Mouse (Mus musculus) frontal cortex, postnatal 10 days (tissue): Measurements from ENCODE around the gene Fth1.
"Not testable (repeated sequence)": the region's sequence is repeated elsewhere in the genome, so short reads cannot be mapped to it uniquely, and the experiment has no call there.

Experiments
- DNase-seq, 2 experiments: peaks; one replicate each; pipeline ENCODE4 v3.0.0; 2022; ENCODE audit warnings: low spot score in 2 of 2, mixed read lengths in 1 of 2

Fth1 gene

DNA sequence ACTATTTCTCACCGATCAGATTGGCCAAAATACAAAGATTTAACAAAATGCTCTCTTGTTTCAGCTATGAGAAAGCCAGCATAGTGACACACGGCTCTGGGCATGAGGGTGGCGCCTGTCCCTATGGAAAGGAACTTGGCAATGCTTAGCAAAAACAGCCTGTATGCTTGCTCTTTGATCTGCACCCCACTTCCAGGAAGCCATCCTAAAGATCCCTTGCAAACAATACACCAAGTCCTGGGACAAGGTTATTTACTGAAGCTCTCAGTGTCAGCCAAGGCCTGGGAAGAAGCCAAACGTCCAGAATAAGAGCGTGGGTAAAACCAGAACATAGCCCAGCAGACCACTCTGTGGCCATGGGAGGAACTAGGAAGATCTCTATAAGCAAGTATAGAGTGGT lies 19.6 kb upstream of the Fth1 start:
- DNase-seq: no peak

DNA sequence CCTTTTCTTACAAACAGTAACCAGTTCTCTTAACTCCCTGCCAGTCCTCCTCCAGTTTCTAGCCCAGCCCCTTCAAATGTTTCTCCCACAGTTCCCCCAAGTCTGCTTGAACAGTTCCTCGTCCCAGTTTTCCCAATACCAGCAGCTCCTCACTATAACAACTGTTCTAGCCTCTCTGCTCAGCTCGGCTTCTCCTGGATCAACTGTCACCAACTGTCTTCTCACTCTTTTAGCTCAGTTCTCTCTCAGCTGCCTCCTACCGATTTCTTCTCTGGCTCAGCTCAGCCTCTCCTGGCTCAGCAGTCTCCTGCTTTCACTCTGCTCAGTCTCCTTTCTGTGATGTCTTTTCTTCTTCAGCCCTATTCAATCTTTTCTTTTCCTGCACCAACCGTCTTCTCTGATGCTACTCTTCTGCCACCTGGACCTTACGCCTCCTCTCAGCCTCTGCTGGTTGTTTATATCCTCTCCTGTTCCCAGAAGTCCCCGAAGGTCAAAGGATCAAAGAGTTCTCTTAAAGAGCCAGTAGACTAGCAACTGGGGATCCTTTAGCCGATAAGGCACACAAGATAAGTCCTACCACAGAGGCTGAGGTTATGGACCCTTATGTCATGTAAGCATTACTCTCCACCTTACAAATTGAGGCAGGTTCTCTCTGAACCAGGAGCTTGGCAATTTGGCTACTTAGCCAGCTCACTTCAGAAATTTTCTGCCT lies 16.0 kb upstream of the Fth1 start:
- DNase-seq: no peak

DNA sequence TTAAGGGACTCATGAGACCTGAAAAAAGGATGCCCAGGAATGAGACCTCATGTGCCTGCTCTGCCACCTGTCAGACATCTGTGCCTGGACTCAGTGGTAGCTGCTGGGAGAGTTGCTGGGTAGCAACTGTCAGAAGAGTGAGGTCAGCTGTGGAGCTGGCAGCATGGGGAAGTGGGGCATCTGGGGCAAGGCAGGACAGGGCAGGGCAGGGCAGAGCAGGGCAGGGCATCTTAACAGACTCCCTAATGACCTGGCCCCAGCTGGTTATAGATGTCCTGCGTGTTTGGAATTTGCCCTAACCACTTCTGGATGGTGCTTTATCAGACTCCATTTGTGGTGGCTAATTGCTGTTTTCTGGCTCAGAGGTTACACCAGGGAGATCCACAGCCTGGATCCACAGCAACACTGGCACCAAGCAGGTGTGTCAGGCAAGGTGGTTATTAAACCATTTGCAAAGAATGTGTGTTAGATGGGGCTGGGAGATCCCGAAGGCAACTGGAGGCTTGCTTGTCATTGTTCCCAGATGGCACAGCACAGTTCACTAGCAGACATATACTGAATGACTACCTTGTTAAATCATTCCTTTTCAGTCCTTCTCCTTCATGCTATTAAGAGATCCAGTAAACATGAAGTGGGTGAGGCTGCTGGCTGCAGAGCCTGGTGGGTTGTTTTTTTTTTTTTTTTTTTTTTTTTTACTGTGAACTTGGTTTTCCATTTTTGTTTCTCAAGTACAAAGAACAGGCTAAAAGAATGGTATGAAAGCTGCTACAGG lies 14.1 kb upstream of the Fth1 start:
- DNase-seq: no peak

DNA sequence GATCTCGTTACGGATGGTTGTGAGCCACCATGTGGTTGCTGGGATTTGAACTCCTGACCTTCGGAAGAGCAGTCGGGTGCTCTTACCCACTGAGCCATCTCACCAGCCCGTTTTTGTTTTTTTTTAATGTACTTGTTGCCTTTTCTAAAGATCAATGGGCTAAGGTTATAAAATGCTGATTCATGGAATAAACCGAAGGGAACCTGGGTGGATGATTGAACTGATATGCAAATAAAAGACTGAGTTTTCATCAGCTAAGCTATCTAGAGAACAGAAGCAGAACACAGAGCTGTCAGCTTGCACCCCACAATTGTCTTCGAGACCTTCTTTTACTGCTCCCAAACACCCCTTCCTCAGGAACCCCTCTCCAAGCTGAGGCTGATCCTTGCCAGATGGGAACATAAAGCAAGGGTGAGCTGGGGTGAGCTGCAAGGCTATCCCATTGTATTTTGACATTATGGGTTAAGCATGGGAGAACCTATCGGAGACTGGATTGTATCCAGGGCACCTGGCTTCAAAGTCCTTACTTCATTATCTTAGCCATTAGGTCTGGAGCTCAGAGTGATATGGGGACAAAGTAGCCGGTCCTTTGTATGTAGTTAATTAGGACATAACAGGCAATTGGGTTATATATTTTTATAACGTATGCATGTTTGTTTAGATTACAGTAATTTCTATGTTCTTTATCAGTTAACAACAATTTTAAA lies 12.2 kb upstream of the Fth1 start:
- DNase-seq: no peak

DNA sequence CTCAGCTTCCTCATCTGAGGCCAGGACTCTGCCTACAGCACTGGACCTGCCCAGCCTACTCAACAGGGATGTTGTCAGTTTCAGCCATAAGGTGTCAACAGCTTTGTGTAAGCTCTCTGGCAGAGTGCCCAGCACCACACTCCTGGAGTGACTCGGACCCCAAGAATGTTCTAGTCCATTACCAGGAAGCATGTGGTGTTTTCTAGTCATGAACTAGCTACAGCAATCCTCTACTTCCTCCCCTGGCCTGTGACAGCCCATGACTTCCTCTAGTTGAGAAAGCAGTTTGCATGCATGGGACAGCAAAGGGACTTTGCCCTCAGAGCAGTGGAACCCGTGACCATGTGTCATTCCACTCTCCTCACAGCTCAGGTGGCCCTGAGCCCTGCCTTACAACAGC lies 5.5 kb upstream of the Fth1 start:
- not testable (repeated sequence) for DNase-seq

DNA sequence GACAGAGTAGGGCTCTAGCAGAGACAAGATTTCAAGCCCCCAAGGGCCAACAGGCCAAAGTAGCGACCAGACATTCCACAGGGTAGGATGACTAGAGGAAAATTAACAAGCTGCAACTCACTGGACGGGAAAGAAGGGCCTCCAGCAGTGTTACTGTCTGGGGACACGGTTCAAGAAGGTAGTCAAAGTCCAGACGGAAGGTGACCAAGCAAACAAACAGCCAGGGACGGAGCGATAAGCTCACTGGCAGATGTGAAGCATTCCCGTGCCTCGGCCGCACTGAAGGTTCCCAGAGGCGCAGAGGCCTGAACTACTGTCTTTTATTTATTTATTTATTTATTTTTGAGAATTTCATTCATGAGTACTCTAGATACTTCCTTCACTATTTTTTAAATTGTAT lies 3.3 kb upstream of the Fth1 start:
- no peak for DNase-seq

DNA sequence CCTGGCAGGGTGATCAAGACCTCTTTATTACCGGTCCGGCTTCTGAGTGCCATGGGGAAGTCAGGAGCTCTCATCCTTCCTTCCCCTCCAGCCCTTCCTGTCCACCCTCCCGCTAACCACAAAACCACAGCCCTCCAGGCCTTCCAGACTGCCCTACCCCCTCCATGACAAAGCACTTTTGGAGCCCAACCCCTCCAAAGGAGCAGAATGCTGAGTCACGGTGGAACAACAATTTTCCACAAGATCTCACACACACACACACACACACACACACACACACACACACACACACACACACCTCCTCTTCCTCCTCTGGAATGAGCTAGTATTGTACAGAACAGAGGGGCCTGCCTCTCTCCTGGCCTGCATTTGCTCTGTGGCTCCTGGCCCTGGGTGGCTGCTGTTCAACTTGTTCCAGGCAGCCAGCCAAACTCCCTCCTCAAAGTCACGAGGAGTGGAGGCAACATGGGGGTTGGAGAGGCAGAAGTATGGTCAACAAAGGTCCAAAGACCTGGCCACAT lies 1.9 kb upstream of the Fth1 start:
- peak; percentile 51 to 64 for DNase-seq

DNA sequence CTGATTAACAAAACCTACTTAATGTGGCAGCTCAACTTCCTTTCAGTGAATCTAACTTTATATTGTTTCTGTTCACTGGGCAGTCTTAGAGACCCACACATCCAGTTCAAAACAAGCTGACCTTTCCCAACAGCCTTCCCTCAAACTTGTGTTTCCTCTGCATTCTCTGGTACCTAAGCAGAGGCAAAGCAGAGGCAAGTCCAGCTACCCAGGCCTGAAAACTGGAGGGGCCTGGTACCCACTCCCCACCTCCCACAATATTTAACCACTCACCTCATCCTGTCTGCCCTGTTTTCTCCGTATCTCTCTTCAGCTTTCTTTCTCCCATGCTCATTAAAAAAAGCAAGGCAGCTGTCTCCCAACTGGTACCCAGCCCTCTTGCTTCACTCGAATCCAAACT lies 1.2 kb upstream of the Fth1 start:
- DNase-seq: no peak

DNA sequence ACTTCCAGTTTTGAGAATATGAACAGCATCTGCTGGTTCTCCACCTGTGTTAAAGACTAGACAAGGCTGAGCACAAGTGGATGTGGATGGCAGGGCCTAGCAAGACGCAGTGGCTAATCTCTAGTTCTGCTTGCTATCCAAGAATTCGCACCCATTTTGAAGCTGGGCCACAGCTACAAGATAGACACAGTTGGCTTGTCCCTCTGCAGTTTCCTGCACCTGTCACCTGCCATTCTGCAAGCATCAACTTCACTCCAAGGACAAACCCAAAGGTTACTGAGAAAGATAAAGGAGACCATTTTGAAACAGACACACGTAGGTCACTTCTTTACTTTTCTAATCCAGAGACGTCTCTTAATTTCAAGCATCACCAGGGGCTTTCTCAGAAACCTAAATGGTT lies 1.2 kb downstream of the Fth1 start:
- DNase-seq: no peak

DNA sequence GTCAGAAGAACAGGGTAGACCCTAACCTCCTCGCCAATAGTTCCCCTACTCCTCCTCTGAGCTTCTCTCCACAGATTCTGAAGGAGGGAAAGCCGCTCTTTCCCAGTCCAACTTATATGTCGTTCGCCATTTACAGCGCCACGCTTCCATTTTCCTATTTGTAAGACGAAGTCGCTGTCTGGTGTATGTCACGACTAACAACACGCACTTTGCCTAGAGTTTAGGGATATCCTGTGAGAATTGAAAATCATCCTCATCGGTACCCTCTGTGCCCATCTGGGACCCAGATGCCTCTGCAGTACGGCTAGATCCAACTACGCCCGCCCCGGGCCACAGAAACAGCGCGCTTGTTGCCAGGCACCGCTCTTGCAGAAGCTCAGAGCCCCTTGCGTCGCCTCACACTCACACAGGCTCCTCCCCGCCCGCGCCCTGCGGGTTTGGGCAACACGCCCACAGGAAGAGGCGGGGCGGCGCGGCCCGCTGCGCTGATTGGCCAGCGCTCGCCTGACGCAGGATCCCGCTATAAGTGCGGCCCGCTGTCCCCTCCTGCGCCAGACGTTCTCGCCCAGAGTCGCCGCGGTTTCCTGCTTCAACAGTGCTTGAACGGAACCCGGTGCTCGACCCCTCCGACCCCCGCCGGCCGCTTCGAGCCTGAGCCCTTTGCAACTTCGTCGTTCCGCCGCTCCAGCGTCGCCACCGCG lies 1.9 kb downstream of the Fth1 start:
- DNase-seq: peak; percentile 95 to 96

DNA sequence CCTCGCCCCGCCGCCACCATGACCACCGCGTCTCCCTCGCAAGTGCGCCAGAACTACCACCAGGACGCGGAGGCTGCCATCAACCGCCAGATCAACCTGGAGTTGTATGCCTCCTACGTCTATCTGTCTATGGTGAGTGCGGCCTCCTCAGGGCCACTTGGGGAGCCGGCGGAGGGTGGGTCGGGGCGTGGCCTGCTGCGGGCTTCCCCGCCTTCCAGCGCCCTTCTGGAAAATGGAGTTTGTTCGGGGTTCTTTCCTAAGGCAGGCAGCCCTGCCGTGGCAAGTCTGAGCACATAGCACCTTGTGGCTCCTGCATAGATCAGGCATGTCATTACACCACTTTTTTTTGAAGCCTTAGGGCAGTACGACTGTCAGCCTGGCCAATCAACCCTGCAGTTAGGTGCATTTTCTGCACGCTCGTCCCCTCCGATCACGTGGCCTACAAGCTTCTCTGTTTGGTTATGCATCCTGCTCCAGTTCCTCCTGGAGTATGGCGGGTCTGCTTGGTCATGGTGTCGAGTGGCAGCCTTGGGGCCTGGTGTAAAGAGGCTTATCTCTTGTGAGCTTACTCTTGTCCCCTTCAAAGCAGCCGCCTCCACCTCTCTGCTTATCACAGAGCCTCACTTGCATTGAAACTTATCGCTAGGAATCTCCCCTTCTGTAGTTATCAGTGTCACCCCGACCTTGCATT lies 2.6 kb downstream of the Fth1 start:
- DNase-seq: peak in 1 of 2 experiments; percentile 51

DNA sequence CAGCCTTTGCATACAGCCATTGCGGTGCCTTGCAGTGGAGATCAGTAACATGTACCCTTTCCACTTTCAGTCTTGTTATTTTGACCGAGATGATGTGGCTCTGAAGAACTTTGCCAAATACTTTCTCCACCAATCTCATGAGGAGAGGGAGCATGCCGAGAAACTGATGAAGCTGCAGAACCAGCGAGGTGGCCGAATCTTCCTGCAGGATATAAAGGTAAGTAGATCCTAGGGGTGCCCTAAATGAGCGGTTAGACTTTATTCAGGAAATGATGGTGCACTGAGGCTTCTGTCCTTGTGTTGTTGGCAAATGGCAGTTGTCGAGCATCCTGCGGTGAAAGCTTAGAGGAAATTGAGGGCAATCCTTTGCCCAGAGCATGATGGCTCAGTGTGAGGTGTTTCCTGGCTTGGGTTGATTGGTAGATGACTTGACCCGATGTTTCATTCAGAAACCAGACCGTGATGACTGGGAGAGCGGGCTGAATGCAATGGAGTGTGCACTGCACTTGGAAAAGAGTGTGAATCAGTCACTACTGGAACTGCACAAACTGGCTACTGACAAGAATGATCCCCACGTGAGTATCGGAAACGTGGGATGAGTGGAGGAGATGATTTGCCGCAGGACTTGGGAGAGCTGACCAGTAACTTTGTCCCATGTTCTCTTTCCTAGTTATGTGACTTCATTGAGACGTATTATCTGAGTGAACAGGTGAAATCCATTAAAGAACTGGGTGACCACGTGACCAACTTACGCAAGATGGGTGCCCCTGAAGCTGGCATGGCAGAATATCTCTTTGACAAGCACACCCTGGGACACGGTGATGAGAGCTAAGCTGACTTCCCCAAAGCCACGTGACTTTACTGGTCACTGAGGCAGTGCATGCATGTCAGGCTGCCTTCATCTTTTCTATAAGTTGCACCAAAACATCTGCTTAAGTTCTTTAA lies 4.0 kb downstream of the Fth1 start:
- no peak for DNase-seq

DNA sequence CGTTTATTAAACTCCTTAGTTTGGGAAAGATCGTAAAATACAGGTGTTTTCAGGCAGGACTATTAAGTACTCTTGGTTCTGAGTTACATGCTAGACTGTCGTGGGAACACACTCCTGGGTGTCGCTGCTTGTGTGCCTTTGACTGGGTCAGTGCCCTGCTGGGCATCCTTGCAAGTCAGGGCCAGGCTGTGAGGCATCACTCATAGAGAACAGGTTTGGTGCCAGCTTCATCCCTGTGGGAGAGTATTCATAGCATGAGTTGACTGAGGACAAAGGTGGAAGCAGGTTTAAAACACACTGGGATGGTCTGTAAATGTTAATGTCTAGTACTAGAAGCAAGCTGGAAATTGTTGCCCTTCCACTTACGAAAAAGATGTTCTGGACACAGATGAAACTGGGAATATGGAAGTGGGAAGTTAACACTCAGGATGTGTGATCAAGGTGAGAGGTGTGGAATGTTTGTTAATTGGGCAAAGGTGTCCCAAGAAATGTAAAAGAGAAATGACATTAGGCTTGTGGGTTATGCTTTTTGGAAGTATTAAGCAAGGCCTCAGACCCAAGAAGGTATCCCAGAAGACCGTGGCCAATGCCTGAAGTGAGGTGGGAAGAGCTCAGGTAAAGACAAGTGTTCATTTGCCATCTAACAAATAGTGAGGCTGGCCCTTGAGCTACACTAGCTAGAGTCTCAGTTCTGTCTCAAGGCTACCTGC lies 4.9 kb downstream of the Fth1 start:
- DNase-seq: no peak

DNA sequence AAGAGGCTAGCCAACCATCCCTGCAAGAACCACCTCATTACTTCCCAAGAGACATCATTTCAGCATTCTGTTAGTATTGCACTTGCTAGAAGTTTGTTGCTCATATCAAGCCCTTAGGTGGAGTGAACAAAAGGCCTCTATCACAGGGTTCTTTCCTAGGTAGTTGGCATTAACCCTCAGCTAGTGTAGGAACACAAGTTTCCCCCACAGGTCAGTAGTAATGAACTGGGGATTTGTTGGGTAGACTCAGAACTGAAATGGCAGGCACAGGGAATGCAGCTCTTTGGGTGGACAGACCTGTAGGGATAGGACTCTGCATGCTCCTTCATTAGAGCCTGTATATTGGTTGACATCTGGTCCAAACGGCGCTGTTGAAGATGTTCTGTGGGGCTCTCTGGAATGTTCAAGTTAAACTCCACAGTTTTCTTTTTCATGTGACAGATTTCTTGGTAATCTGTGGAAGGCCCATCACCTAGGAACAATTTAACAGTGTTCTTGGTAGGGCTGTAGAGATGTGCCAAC lies 5.6 kb downstream of the Fth1 start:
- DNase-seq: no peak

DNA sequence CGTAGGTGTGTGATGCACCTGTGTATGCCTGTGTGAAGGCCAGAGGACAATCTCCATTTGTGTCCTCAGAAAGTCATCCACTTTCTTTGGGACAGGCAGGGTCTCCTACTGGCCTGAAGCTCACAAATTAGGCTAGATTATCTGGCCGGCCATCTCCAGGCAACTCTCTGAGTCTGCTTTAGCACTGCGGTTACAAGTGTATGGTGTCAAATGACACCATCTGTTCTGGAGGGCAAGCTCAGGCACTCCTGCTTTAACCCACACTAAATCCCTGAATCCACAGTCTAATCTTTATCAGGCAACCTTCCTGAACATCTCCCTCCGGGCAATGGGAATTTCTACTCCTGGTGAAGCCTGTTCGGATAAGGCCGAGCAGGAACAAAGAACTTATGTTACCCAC lies 6.8 kb downstream of the Fth1 start:
- no peak for DNase-seq

DNA sequence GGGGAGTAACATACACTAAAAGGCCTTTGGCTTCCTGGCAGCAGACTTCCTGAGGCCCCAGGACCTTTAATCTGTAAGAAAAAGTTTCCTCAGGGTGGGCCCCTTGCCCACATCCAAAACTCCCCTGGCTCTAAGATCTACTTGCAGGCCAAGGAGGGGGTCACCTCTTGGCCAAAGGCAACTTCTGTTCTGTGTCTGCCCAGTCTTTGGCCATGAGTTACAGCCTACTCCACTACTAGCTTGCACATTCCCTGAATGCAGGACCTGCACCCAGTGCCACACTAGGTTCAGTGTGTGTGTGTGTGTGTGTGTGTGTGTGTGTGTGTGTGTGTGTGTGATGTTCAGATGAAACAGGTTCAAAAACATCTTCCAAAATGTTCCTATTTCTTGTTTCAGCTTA lies 7.2 kb downstream of the Fth1 start:
- no peak for DNase-seq

DNA sequence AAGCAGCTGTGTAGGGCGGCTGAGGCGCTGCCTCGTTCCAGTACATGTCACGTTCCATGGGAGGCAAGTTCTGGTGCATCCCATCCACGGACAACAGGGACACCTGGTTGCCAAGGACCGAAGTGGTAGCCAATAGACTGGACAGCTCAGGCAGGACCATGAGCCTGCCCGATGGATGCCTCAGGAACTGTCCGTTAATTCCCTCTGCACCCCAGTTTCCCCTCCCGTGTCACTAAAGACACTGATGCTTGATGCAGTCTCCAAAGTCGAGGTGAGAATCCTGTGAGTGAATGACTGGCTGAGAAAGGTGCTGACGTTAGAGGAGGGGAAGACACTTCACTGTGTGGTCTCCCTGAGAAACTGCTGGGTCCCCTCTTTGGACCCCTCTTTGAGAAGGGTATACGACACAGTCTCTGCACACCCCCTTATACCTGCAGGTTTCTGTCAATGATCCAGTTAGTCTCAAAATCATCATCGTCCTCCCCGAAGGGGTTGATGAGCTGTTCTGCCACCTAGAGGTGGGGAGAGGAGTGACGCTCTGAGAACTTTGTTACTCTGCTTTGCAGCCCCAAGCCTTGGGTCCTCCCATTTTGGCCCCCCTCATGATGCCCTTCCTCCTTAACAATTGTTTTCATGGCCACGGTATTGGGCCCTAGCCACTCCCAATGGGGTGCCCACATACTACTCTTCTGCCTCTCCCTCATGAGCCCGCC lies 8.9 kb downstream of the Fth1 start:
- DNase-seq: no peak

DNA sequence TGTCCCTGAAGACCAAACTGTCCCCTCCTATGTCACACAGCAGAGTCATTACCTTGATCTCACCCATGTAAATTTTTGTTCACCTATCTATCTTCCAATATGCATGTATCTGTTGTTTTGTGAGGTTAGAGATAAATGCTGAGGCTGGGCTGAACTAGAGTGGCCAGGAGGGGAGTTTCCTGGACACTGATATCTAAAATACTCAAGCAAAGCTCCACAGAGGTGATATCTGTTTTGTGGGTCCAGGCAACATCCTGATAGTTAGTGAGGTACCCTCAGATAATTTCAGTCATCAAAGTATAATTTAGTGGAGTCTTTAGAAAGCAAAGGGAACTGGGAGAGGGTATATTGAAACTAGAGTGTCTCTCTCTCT lies 9.5 kb downstream of the Fth1 start:
- DNase-seq: no peak

DNA sequence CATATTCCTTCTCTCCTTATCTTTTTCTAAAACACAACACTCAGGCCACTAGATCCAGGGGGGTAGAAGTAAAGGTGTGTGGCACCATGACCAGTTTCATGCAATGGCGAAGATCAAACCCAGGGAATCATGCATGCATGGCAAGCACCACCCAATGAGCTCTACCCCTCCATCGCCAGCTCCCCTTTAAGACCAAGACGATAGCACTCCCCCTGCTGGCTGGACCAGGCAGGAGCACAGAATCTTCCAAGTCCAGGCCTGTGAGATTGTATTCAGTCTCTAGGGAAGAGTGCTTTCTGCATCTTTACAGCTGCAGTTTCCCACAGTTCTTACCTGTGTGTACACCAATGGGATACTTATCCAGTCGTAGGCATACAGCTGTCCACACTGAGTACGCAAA lies 10.9 kb downstream of the Fth1 start:
- DNase-seq: peak in 1 of 2 experiments; percentile 65
